Mouse (Mus musculus) brain, embryonic 14.5 days (tissue): Measurements from ENCODE around the gene Mdp1. TPM values are rescaled to one million over a fixed set of nuclear protein-coding genes. Genes with fewer than 3 reads are reported as not detected.

Experiments used
- DNase-seq: peaks from one replicate; pipeline ENCODE4 v3.0.0-alpha.2; 2011; ENCODE audit warnings: low read depth
- CTCF ChIP-seq: fragments of 200-500 bp; IDR thresholded peaks from 2 replicates; pipeline ENCODE4 v1.5.1; 2012; ENCODE audit warnings: inconsistent platforms, mild to moderate bottlenecking, moderate library complexity, borderline replicate concordance; ENCODE audit not compliant: insufficient read depth, insufficient read length; ENCODE audit errors: extremely low read depth
- POLR2A ChIP-seq: fragments of 200-500 bp; IDR thresholded peaks from 2 replicates; pipeline ENCODE4 v1.6.1; 2012; ENCODE audit warnings: mild to moderate bottlenecking, inconsistent platforms, borderline replicate concordance; ENCODE audit not compliant: poor library complexity, insufficient read depth, insufficient read length, severe bottlenecking; ENCODE audit errors: extremely low read depth
- polyA plus RNA-seq: library from polyadenylated mRNA; depleted of rRNA; stranded (reverse); fragments of >200 nt; gene quantifications from 2 replicates; pipeline ENCODE4 v1.2.3, GENCODE M21; 2012; rRNA removed

The Mdp1 gene
- polyA plus RNA-seq, 1 experiment, result 45.8 TPM

- peak; percentile 97 for DNase-seq
- TF ChIP-seq POLR2A (peak; percentile 32; the same call in 1 of the 2 replicates), CTCF (no peak)
These were observed 24.7 kb downstream of the Mdp1 start, which contains the start of gene Ipo4 for GRCm38 (mm10) chr14:55635523-55636007. Ipo4 (minus strand) TSS chr14:55635957.

- TF ChIP-seq POLR2A (no peak), CTCF (no peak)
- no peak for DNase-seq
These were observed 25.3 kb downstream of the Mdp1 start for GRCm38 (mm10) chr14:55634874-55635522.

- DNase-seq, result no peak
These were observed 31.0 kb downstream of the Mdp1 start for GRCm38 (mm10) chr14:55629312-55629711.

GRCm38 (mm10) chr14:55628077-55628827 lies 32.1 kb downstream of the Mdp1 start:
- no peak for DNase-seq
- no peak for TF ChIP-seq CTCF
- TF ChIP-seq POLR2A, result no peak

More at GRCm38 (mm10) chr14:55629312-55629711, 31.0 kb downstream of the Mdp1 start:
- TF ChIP-seq CTCF (peak; percentile 76), POLR2A (no peak)

GRCm38 (mm10) chr14:55618486-55619195 lies 41.7 kb downstream of the Mdp1 start:
- TF ChIP-seq POLR2A, result no peak
- TF ChIP-seq CTCF, result no peak
- peak; percentile 25 for DNase-seq

GRCm38 (mm10) chr14:55617822-55618221 lies 42.5 kb downstream of the Mdp1 start, which contains the start of gene Rec8:
Rec8 (plus strand) TSS chr14:55618037.
- TF ChIP-seq CTCF (no peak), POLR2A (no peak)
- DNase-seq, result peak; percentile 82

GRCm38 (mm10) chr14:55616844-55617243 lies 43.5 kb downstream of the Mdp1 start:
- no peak for TF ChIP-seq CTCF
- no peak for TF ChIP-seq POLR2A
- no peak for DNase-seq

GRCm38 (mm10) chr14:55615876-55616275 lies 44.4 kb downstream of the Mdp1 start:
- DNase-seq, result no peak
- TF ChIP-seq POLR2A (no peak), CTCF (no peak)

GRCm38 (mm10) chr14:55614565-55615178 lies 45.6 kb downstream of the Mdp1 start:
- no peak for DNase-seq

GRCm38 (mm10) chr14:55613346-55613745 lies 47.0 kb downstream of the Mdp1 start:
- TF ChIP-seq CTCF, result no peak
- no peak for TF ChIP-seq POLR2A
- no peak for DNase-seq

More at GRCm38 (mm10) chr14:55614565-55615178, 45.6 kb downstream of the Mdp1 start:
- no peak for TF ChIP-seq CTCF

GRCm38 (mm10) chr14:55608339-55608738 lies 52.0 kb downstream of the Mdp1 start:
- TF ChIP-seq POLR2A (no peak), CTCF (no peak)
- DNase-seq, result no peak

Other genes starting within 250 kb of the Mdp1 start
- 16.0 and 25.6 TPM in 2 replicates for gene Dhrs4, start 181.8 kb downstream of the Mdp1 start, polyA plus RNA-seq
- gene Carmil3, start 169.9 kb downstream of the Mdp1 start, polyA plus RNA-seq, result 178 and 292 TPM in 2 replicates
- gene Cpne6, start 150.1 kb downstream of the Mdp1 start, polyA plus RNA-seq, result 6.7 and 9.5 TPM in 2 replicates
- 0.56 and 0.69 TPM in 2 replicates for gene Nrl, start 135.5 kb downstream of the Mdp1 start, polyA plus RNA-seq
- gene Pck2, start 120.2 kb downstream of the Mdp1 start, polyA plus RNA-seq, result 21.5 and 23.2 TPM in 2 replicates
- gene Dcaf11, start 100.5 kb downstream of the Mdp1 start, polyA plus RNA-seq, result 111 and 112 TPM in 2 replicates
- 0.92 and 1.3 TPM in 2 replicates for gene A730061H03Rik, start 100.1 kb downstream of the Mdp1 start, polyA plus RNA-seq
- gene Fitm1, start 84.9 kb downstream of the Mdp1 start, polyA plus RNA-seq, result 0.19 and 0.38 TPM in 2 replicates
- 94.1 and 98.3 TPM in 2 replicates for gene Psme1, start 82.4 kb downstream of the Mdp1 start, polyA plus RNA-seq
- gene Emc9, start 75.2 kb downstream of the Mdp1 start, polyA plus RNA-seq, result 14.5 and 20.9 TPM in 2 replicates
- 65.9 and 76.2 TPM in 2 replicates for gene Psme2, start 69.4 kb downstream of the Mdp1 start, polyA plus RNA-seq
- 25.1 and 30.4 TPM in 2 replicates for gene Rnf31, start 68.8 kb downstream of the Mdp1 start, polyA plus RNA-seq
- 23.5 and 26.2 TPM in 2 replicates for gene Irf9, start 56.9 kb downstream of the Mdp1 start, polyA plus RNA-seq
- 15.9 and 18.4 TPM in 2 replicates for gene Rec8, start 42.5 kb downstream of the Mdp1 start, polyA plus RNA-seq
- gene Ipo4, start 24.6 kb downstream of the Mdp1 start, polyA plus RNA-seq, result 182 and 184 TPM in 2 replicates
- 8.4 and 8.8 TPM in 2 replicates for gene Gm49378, start 22.6 kb downstream of the Mdp1 start, polyA plus RNA-seq
- 44.9 and 45.8 TPM in 2 replicates for gene Tm9sf1, start 16.7 kb downstream of the Mdp1 start, polyA plus RNA-seq
- gene Tssk4, start 10.3 kb downstream of the Mdp1 start, polyA plus RNA-seq, result 1.2 and 1.8 TPM in 2 replicates
- gene Gmpr2, start 11.4 kb upstream of the Mdp1 start, polyA plus RNA-seq, result 32.8 and 41.3 TPM in 2 replicates
- 351 and 412 TPM in 2 replicates for gene Nedd8, start 11.6 kb upstream of the Mdp1 start, polyA plus RNA-seq
- gene Tinf2, start 21.3 kb upstream of the Mdp1 start, polyA plus RNA-seq, result 23.2 and 31.9 TPM in 2 replicates
- gene Tgm1, start 53.4 kb upstream of the Mdp1 start, polyA plus RNA-seq, result 0.96 and 1.2 TPM in 2 replicates
- gene Rabggta, start 61.8 kb upstream of the Mdp1 start, polyA plus RNA-seq, result 64.9 and 72.8 TPM in 2 replicates
- gene Dhrs1, start 85.2 kb upstream of the Mdp1 start, polyA plus RNA-seq, result 67.1 and 88.2 TPM in 2 replicates
- 24.6 and 27.9 TPM in 2 replicates for gene Nop9, start 85.2 kb upstream of the Mdp1 start, polyA plus RNA-seq
- gene Cideb, start 98.0 kb upstream of the Mdp1 start, polyA plus RNA-seq, result 0.60 and 0.76 TPM in 2 replicates
- 0.29 and 0.38 TPM in 2 replicates for gene Ltb4r2, start 100.9 kb upstream of the Mdp1 start, polyA plus RNA-seq
- 0.45 and 0.71 TPM in 2 replicates for gene Ltb4r1, start 105.5 kb upstream of the Mdp1 start, polyA plus RNA-seq
- 3.5 and 7.8 TPM in 2 replicates for gene Adcy4, start 123.6 kb upstream of the Mdp1 start, polyA plus RNA-seq
- gene Ripk3, start 128.4 kb upstream of the Mdp1 start, polyA plus RNA-seq, result 2.5 and 2.6 TPM in 2 replicates
- 22.3 and 26.2 TPM in 2 replicates for gene Nfatc4, start 162.6 kb upstream of the Mdp1 start, polyA plus RNA-seq
- gene Nynrin, start 193.5 kb upstream of the Mdp1 start, polyA plus RNA-seq, result 14.1 and 24.1 TPM in 2 replicates
- gene Cbln3, start 223.9 kb upstream of the Mdp1 start, polyA plus RNA-seq, result 0.43 and 0.51 TPM in 2 replicates
- gene Khnyn, start 224.4 kb upstream of the Mdp1 start, polyA plus RNA-seq, result 13.4 and 13.7 TPM in 2 replicates
- gene Sdr39u1, start 239.8 kb upstream of the Mdp1 start, polyA plus RNA-seq, result 97.6 and 120 TPM in 2 replicates